Mouse (Mus musculus) forebrain, embryonic 13.5 days (tissue): ENCODE measurements around the gene Ska3. TPM values are rescaled to one million over a fixed set of nuclear protein-coding genes. Genes with fewer than 3 reads are reported as not detected.

Experiments used
- ATAC-seq: fragments of 200-750 bp; cut with Nextera tagmentation; 2 replicates; pipeline ENCODE4 v1.8.0; 2017
- H3K27ac ChIP-seq: fragments of 300-500 bp; sonication (generic); 2 replicates; pipeline ENCODE4 v1.5.1; 2015; ENCODE audit warnings: inconsistent platforms, mild to moderate bottlenecking, moderate library complexity
- H3K27me3 ChIP-seq: fragments of 300-500 bp; sonication (generic); 2 replicates; pipeline ENCODE4 v1.6.1; 2015; ENCODE audit warnings: mild to moderate bottlenecking, inconsistent platforms
- H3K36me3 ChIP-seq: fragments of 300-500 bp; sonication (generic); 2 replicates; pipeline ENCODE4 v1.6.1; 2015; ENCODE audit warnings: mild to moderate bottlenecking, inconsistent platforms; ENCODE audit not compliant: poor library complexity, severe bottlenecking
- H3K4me1 ChIP-seq: fragments of 300-500 bp; sonication (generic); 2 replicates; pipeline ENCODE4 v1.6.1; 2015; ENCODE audit warnings: inconsistent platforms
- H3K4me2 ChIP-seq: fragments of 300-500 bp; sonication (generic); 2 replicates; pipeline ENCODE4 v1.6.1; 2015; ENCODE audit warnings: inconsistent platforms, mild to moderate bottlenecking, moderate library complexity
- H3K4me3 ChIP-seq: fragments of 300-500 bp; sonication (generic); 2 replicates; pipeline ENCODE4 v1.5.1; 2015; ENCODE audit warnings: mild to moderate bottlenecking, inconsistent platforms
- H3K9ac ChIP-seq: fragments of 300-500 bp; sonication (generic); 2 replicates; pipeline ENCODE4 v1.6.1; 2015; ENCODE audit warnings: mild to moderate bottlenecking, inconsistent platforms
- H3K9me3 ChIP-seq: fragments of 300-500 bp; sonication (generic); replicated peaks from 2 replicates; pipeline ENCODE4 v1.6.1; 2016; ENCODE audit warnings: inconsistent platforms
- WGBS: fragments of 180-500 bp; shearing (Covaris S2); methylation state at CpG from one replicate; pipeline ENCODE4 v1.1.7; 2015; 5-methylcytosine and 5-hydroxymethylcytosine counted together
- polyA plus RNA-seq: library from polyadenylated mRNA; unstranded; fragments of >200 nt; fragmentation: Nextera tagmentation; extraction: Ambion mirVana; gene quantifications from 2 replicates; pipeline ENCODE4 v1.2.1, GENCODE M21; 2015

The Ska3 gene
- polyA plus RNA-seq, 1 experiment from 2014 or later, result 34.8 TPM

DNA sequence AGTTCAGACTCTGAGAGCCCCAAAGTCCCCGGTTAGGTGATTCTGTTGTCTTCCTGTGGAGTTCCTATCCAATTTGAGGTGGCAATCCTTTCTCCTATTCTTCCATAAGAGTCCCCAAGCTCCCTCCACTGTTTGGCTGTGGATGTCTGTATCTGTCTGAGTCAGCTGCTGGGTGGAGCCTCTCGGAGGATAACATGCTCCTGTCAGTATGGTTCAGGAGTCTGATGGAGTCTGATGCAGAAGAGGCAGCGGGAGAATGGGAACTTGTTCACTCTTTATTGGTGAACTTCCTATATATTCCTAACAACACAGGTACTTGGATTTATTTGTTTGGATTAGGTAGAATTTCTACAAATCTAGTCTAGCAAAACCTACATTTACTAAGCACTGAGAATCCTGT is 18.6 kb upstream of the Ska3 start:
- Histone ChIP-seq H3K9me3 (no peaks in the 10 kb centered on the region), H3K4me3 (no peak overlapping the region), H3K36me3 (peaks cover 59% of the 10 kb centered on the region), H3K4me2 (no peak overlapping the region), H3K9ac (no peak overlapping the region), H3K27ac (no peak overlapping the region), H3K4me1 (no peaks in the 10 kb centered on the region), H3K27me3 (no peaks in the 10 kb centered on the region)
- no peak for ATAC-seq
- WGBS, result 91% methylated on average over 3 of the region's 3 CpGs

GRCm38 (mm10) chr14:57835157-57835556 is 9.2 kb upstream of the Ska3 start:
- no peaks in the 10 kb centered on the region for H3K4me1 ChIP-seq
- H3K27ac ChIP-seq, result no peak overlapping the region
- 91% methylated on average over 10 of the region's 10 CpGs for WGBS
- H3K9ac ChIP-seq, result no peak overlapping the region
- peaks cover 54% of the 10 kb centered on the region for H3K36me3 ChIP-seq
- no peaks in the 10 kb centered on the region for H3K9me3 ChIP-seq
- no peak overlapping the region for H3K4me3 ChIP-seq
- H3K4me2 ChIP-seq, result no peak overlapping the region
- no peaks in the 10 kb centered on the region for H3K27me3 ChIP-seq
- ATAC-seq, result no peak

GRCm38 (mm10) chr14:57833526-57833925 is 7.5 kb upstream of the Ska3 start:
- Histone ChIP-seq H3K27me3 (no peaks in the 10 kb centered on the region), H3K36me3 (peaks cover 43% of the 10 kb centered on the region), H3K4me1 (no peaks in the 10 kb centered on the region), H3K4me2 (no peak overlapping the region), H3K4me3 (no peak overlapping the region), H3K9ac (no peak overlapping the region), H3K9me3 (no peaks in the 10 kb centered on the region), H3K27ac (no peak overlapping the region)
- WGBS, result 94% methylated on average over 2 of the region's 2 CpGs
- ATAC-seq, result no peak

DNA sequence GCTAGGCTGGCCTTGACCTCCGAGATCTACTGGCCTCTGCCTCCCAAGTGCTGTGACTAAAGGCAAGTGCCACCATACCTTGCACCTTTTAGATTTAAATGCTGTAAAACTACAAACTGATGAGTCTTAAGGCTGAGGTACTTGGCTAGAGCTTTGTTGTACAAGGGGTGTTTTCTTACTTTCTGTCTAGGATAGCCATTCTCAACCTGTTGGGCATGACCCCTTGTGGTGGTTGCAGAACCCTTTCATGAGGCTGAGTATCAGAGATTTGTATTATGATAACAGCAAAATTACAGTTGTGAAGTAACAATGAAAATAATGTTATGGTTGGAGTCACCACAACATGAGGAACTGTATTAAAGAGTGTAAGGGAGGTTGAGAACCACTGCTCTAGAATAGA is 1.3 kb upstream of the Ska3 start:
- no peaks in the 10 kb centered on the region for H3K9me3 ChIP-seq
- H3K4me3 ChIP-seq, result peak overlapping the region; percentile 87
- peak overlapping the region; percentile 91 for H3K9ac ChIP-seq
- ATAC-seq, result no peak
- 67% methylated on average over 1 of the region's 1 CpGs for WGBS
- H3K4me2 ChIP-seq, result peak overlapping the region; percentile 76
- peaks cover 34% of the 10 kb centered on the region for H3K4me1 ChIP-seq
- H3K27me3 ChIP-seq, result no peaks in the 10 kb centered on the region
- H3K27ac ChIP-seq, result no peak overlapping the region
- peaks cover 13% of the 10 kb centered on the region for H3K36me3 ChIP-seq

GRCm38 (mm10) chr14:57820839-57821238 is 5.1 kb downstream of the Ska3 start:
- 96% methylated on average over 4 of the region's 4 CpGs for WGBS
- Histone ChIP-seq H3K4me1 (peaks cover 20% of the 10 kb centered on the region), H3K27ac (no peak overlapping the region), H3K27me3 (no peaks in the 10 kb centered on the region), H3K4me3 (no peak overlapping the region), H3K9me3 (no peaks in the 10 kb centered on the region), H3K36me3 (peaks cover 62% of the 10 kb centered on the region), H3K9ac (no peak overlapping the region), H3K4me2 (no peak overlapping the region)
- no peak for ATAC-seq

DNA sequence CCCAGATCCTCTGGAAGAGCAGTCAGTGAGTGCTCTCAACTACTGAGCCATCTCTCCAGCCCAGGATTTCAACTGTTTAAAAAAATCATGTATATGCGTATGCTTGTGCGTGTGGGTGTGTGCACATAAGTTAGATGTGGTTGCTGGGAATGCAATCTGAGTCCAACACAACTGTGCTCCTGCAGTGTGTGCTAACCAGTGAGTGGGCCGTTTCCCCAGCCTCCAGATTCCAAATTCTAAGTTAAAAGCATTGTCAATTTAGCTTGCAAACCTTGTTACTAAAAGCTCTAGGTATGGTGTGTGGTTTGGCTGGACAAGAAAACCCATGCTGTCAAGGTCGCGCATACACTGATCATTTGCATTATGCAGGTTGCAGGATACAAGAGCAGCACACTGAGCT is 14.1 kb downstream of the Ska3 start:
- Histone ChIP-seq H3K36me3 (peaks cover 82% of the 10 kb centered on the region), H3K9me3 (no peaks in the 10 kb centered on the region), H3K4me2 (no peak overlapping the region), H3K4me3 (no peak overlapping the region), H3K27me3 (no peaks in the 10 kb centered on the region), H3K9ac (no peak overlapping the region), H3K4me1 (no peaks in the 10 kb centered on the region), H3K27ac (no peak overlapping the region)
- 97% methylated on average over 5 of the region's 5 CpGs for WGBS
- ATAC-seq, result no peak

DNA sequence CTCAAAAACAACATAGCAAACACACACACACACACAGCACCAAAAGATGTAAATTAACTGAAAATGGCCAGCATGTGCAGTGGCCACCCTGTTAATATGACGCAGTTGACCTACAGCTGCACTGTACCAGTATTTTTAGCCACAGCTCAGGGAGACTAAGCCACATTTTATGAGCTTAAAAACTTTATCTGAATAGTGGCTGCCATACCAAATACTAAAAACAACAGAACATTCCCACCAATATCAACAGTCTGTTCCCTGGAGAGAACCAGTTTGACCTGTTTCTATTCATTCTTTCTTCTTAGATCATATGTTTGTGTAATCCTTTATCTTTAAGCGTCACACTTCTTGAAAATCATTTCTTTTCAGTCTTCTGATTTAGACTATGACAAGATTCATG is 15.1 kb downstream of the Ska3 start:
- no peaks in the 10 kb centered on the region for H3K9me3 ChIP-seq

GRCm38 (mm10) chr14:57808558-57808957 is 17.4 kb downstream of the Ska3 start:
- H3K27me3 ChIP-seq, result no peaks in the 10 kb centered on the region
- H3K4me1 ChIP-seq, result no peaks in the 10 kb centered on the region
- H3K9ac ChIP-seq, result no peak overlapping the region
- 80% methylated on average over 5 of the region's 5 CpGs for WGBS
- no peak overlapping the region for H3K27ac ChIP-seq
- no peak overlapping the region for H3K4me2 ChIP-seq
- no peak overlapping the region for H3K4me3 ChIP-seq
- peaks cover 90% of the 10 kb centered on the region for H3K36me3 ChIP-seq
- H3K9me3 ChIP-seq, result no peaks in the 10 kb centered on the region
- ATAC-seq, result no peak

More for the DNA sequence above, 15.1 kb downstream of the Ska3 start:
- Histone ChIP-seq H3K4me2 (no peak overlapping the region), H3K36me3 (peaks cover 83% of the 10 kb centered on the region), H3K27ac (no peak overlapping the region), H3K4me3 (no peak overlapping the region), H3K9ac (no peak overlapping the region), H3K4me1 (no peaks in the 10 kb centered on the region), H3K27me3 (no peaks in the 10 kb centered on the region)
- no peak for ATAC-seq
- WGBS, result 91% methylated on average over 2 of the region's 2 CpGs

DNA sequence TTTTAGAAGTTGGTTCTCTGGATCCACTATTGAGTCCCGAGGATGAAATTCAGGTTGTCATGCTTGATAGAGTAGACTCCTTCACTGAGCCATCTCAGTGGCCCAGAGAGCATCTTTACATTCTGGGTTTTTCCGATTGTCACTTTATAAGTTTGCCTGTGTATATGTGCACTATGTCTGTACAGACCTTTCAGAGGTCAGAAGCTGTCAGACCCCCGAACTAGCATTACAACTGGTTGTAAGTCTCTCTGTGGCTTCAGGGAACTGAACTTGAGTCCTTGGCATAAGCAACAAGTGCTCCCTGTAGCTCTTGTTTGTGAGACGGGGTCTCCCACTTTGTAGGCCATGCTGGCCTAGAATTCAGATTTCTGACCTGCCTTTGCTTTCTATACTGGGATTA is 22.3 kb downstream of the Ska3 start:
- H3K27me3 ChIP-seq, result no peaks in the 10 kb centered on the region
- no peaks in the 10 kb centered on the region for H3K9me3 ChIP-seq
- H3K27ac ChIP-seq, result no peak overlapping the region
- H3K4me1 ChIP-seq, result peaks cover 20% of the 10 kb centered on the region
- H3K36me3 ChIP-seq, result peaks cover 74% of the 10 kb centered on the region
- no peak overlapping the region for H3K9ac ChIP-seq
- no peak overlapping the region for H3K4me3 ChIP-seq
- H3K4me2 ChIP-seq, result no peak overlapping the region
- no peak for ATAC-seq
- WGBS, result 84% methylated on average over 4 of the region's 4 CpGs

- peak within 1 kb of the TSS; percentile 68 for H3K27ac ChIP-seq
- H3K4me1 ChIP-seq, result peaks cover 20% of the 10 kb centered on the region
- H3K4me3 ChIP-seq, result peak within 1 kb of the TSS; percentile 85
- no peaks in the 10 kb centered on the region for H3K9me3 ChIP-seq
- H3K36me3 ChIP-seq, result peaks cover 21% of the 10 kb centered on the region
- WGBS, result under 1% methylated on average over 99 of the region's 99 CpGs
- peak within 1 kb of the TSS; percentile 87 for H3K4me2 ChIP-seq
- peak within 1 kb of the TSS; percentile 93 for H3K9ac ChIP-seq
- H3K27me3 ChIP-seq, result 0 out of 2 replicates have a peak, but pooled peaks cover 4% of the 10 kb centered on the region
- peak; percentile 98 for ATAC-seq
Observed at GRCm38 (mm10) chr14:57797991-57798931, 27.7 kb downstream of the Ska3 start, which contains the start of gene Sap18. Gene Sap18, plus strand, starts transcription at chr14:57798180.

DNA sequence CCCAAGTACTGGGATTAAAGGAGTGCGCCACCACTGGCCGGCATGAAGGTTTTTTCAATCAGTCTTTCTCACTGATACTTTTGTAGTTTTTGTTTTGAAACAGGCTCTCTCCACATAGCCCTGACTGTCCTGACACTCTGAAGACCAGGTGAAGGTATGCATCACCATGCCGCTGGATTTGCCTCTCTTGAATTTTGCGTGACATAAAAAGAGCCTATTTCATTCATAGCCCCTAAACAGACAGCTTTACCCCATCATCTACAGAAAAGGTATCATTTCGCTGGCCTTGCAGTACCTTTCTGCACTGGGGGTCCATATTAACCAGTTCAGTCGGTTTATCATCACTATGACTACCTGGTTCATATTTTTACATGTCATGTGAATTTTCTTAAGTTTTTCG is 28.4 kb downstream of the Ska3 start:
- peak; percentile 75 for ATAC-seq
- Histone ChIP-seq H3K4me1 (peaks cover 20% of the 10 kb centered on the region), H3K36me3 (peaks cover 14% of the 10 kb centered on the region), H3K27me3 (0 out of 2 replicates have a peak, but pooled peaks cover 4% of the 10 kb centered on the region), H3K27ac (no peak overlapping the region; the same call in 1 of the 2 replicates), H3K4me2 (peak overlapping the region; percentile 87), H3K9me3 (no peaks in the 10 kb centered on the region), H3K9ac (peak overlapping the region; percentile 56), H3K4me3 (peak overlapping the region; percentile 85)
- WGBS, result 13% methylated on average over 7 of the region's 7 CpGs

GRCm38 (mm10) chr14:57791171-57791570 is 34.8 kb downstream of the Ska3 start:
- H3K9me3 ChIP-seq, result no peaks in the 10 kb centered on the region
- no peaks in the 10 kb centered on the region for H3K36me3 ChIP-seq
- no peak overlapping the region for H3K27ac ChIP-seq
- H3K4me1 ChIP-seq, result no peaks in the 10 kb centered on the region
- H3K27me3 ChIP-seq, result no peaks in the 10 kb centered on the region
- H3K4me2 ChIP-seq, result no peak overlapping the region
- no peak overlapping the region for H3K9ac ChIP-seq
- ATAC-seq, result no peak
- no peak overlapping the region for H3K4me3 ChIP-seq
- WGBS, result 92% methylated on average over 4 of the region's 4 CpGs
